Mouse (Mus musculus) kidney, adult 2 months (tissue): Measurements from ENCODE around the gene Dlgap4.

Source experiments
- CTCF ChIP-seq: fragments of 200-500 bp; conservative IDR thresholded peaks from 2 replicates; pipeline ENCODE4 v1.5.1; 2011; ENCODE audit warnings: low read depth, mild to moderate bottlenecking, control low read depth, low read length, moderate library complexity, mixed read lengths; ENCODE audit not compliant: insufficient read depth, insufficient read length
- POLR2A ChIP-seq: fragments of 200-500 bp; IDR thresholded peaks from one replicate; pipeline ENCODE4 v1.6.1; 2011; ENCODE audit warnings: low read depth, low read length, control low read depth

- TF ChIP-seq CTCF = no peak
- TF ChIP-seq POLR2A = no peak
Measured at GRCm38 (mm10) chr2:156622192-156622591, 8.7 kb downstream of the Dlgap4 start.
